ENCODE assay signal across 27 mouse cellular contexts in genomic region chr1:96878572-96878971, GRCm38 (mm10). TPM values are rescaled to one million over a fixed set of nuclear protein-coding genes. Genes with fewer than 3 reads are reported as not detected.
"Had no signal": no experiment of that assay in that cellular context is flagged by ENCODE, and none has a peak within 500 bp of the region (broad histone marks: within the 10 kb centered on the region; RNA-seq: fewer than 3 reads in every experiment).

No protein-coding gene starts in this region.

- DNase-seq: heart, postnatal 10 days; heart, postnatal 14 days; heart, postnatal 36 days; heart, postnatal 4 days; kidney, adult 11 months; kidney, adult 18-20 months; kidney, adult 2 months; kidney, adult 8-10 months; kidney, adult 9 months; kidney, postnatal 10 days; kidney, postnatal 14 days; kidney, postnatal 25 days; kidney, postnatal 36 days; kidney, postnatal 4 days; layer of hippocampus, adult 9-11 months; layer of hippocampus, postnatal 36 days had no signal

- ATAC-seq: hindbrain, embryonic 16.5 days; hindbrain, postnatal 0 days; inflammation-experienced regulatory T-cells, adult 6 months; intestine, embryonic 15.5 days; intestine, embryonic 16.5 days; intestine, postnatal 0 days had no signal

RNA-seq across cellular contexts. Expression of gene Slco4c1, which starts 6.6 kb away (rescaled TPM):
- total RNA-seq: heart, postnatal 10 days; heart, postnatal 25 days; heart, postnatal 36 days; heart, postnatal 4 days had no signal
- polyA plus RNA-seq: heart, embryonic 11.5 days; heart, embryonic 14.5 days; hindbrain, embryonic 10.5 days; hindbrain, embryonic 11.5 days had no signal
